Mouse (Mus musculus) spleen, adult 18-20 months (tissue): ENCODE measurements around the gene Trim42.
A peak's percentile ranks its signal among the peaks of the same experiment; 100 is the strongest.

Experiments
- DNase-seq, 2 experiments: peaks; one replicate each; pipeline ENCODE4 v3.0.0; 2022; ENCODE audit warnings: mixed read lengths in 2 of 2

Gene Trim42

DNA sequence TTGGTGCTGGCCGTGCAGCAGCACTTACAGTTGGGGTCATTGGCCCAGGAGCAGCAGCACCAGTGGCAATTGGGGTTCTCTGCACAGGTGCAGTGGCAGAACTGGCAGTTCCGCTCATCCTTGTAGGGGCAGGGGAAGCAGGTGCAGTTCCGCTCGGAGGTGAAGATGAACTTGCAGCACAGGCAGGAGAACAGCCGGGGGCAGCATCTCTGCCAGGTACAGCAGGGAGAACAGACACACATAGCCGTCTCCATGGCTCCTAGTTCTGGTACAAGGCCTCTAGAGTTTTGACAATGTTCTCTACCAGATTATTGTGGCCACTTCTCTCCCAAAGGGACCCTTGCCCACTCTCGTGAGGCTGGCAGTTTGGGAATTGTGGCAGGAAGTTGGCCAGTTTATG is at the start of gene Trim42:
TSS of gene Trim42 (minus strand) at position 368 of the 400 bp plus-strand sequence.
- DNase-seq: no peak

DNA sequence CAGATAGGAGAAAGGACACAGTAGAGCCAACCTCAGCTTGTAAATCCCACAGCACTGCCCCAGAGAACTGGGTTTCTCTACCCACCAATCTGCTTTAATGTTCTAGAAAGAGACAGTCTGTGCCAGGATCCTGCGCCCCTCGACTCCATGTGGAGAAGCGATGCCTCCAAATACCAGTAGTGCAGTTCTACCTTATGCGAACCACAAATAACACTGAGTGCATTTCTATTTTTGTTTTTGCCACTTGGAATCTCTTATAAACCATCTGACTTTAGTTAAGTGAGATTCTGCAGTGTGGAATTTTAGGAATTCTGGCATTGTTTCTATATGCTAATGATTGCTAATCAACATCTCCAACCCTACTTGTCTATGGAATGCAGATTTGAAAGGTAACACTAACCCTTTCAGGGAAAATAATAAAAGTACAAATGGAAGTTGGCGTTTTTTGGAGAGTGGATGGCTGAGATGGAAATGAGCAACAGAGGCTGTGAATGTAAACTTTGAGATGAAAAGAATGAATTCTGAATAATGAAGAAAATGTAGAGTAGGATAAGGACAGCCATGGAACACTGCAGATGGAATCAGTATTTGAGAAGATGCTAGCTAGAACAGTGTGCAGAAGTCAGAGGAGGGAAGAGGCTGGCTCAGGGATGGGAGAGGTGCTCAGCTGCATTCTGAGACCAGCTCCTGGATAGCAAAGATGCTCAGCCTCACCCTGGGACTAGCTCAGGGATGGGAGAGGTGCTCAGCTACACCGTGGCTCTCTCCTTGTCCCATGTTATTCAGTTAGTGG is 45.3 kb upstream of the Trim42 start:
- no peak for DNase-seq

DNA sequence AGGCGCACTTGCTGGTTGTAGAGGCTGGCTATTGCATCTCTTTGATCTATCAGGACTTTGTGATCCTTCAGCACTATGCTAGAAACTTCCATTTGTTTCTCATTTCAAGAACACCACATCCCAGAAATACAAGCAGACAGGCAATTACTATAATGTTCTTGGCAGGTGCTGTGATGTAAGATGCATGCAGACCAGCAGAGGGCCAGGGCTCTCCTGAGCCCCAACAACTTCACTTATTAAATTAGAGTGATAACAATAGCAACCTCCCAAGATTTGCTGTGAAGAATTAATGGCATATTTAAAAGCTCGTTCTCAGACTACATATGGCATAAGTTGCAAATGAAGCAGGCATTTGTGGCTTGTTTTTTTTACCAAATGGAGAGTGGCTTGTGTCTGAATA is 38.4 kb upstream of the Trim42 start:
- no peak for DNase-seq

DNA sequence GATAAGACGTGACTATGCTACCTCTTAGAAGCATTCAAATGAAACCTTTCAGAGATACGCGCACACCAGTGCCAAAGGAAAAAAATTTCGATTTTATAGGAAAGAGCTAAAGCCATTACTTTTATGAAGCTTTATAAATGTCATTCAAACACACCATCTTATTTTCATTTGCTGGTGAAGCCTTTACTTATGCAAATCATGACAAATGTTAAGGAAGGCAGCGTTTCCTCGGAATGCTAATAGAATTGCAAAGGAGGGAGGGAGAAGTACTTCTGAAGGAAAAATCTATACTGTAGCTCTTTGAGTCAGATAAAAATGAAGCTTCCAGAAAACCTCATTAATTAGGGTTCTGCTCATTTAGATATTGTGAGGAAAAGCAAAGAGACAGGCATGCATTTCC is 13.3 kb downstream of the Trim42 start:
- no peak for DNase-seq

DNA sequence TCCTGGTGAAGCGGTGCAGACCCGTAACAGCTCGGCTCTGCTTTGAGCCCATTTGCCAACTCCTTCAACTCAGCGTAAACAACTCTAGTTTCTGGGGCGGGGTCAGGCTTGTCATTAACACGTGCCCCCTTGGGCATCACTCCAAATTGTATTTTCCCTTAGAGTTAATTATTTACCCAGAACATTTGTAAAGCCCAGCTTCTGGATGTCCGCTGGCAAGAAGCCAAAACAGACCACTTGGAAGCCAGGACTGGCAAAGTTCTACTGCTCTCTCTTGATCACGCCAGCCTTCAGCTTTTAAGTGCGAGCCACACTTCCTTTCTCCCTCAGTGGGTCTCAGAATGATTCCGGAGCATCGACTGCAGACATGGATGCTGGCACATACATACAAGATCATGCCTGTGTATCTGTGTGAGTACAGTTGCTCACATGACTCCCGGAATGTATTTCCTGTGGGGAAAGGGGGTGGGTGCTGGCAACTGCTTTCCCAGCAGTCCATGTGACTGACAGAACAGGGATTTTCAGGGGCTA is 24.9 kb downstream of the Trim42 start:
- no peak for DNase-seq

DNA sequence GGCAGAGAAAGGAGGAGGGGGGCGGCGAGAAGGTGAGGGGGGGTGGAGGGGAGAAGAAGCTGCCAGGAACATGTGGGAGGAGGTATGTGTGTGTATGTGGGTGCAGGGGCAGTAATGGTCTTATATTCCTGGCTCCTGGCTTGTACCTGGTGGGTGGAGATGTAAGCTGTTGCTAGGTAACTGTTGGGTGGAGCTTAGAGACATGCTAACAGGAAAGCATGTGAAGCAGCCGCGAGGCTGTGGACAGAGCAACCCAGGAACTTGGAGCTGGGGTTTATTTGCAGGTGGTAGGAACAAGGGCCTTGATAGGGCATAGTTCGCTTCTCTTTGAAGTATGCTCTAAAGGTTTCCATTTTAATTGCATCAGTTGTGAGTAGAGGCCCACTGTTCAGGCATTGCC is 28.0 kb downstream of the Trim42 start:
- no peak for DNase-seq

DNA sequence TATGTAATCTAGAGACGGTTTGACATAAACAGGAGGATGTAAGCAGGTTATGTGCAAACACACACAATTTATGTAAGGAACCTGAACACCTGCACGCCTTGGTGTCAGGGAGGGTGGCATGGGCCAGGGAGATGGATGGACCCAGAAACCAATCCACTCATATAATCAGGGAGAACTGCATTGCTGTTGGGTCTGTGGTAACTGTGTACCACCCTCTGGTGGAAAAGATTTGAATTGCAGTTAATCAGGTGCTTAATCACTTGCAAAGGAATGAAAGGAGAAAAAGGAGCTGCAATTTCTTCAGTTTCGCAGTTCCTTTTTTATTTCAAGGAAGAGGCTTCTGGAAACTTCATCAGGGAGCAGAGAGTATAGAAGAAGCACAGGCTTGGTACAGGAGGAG is 46.9 kb downstream of the Trim42 start:
- DNase-seq: no peak

DNA sequence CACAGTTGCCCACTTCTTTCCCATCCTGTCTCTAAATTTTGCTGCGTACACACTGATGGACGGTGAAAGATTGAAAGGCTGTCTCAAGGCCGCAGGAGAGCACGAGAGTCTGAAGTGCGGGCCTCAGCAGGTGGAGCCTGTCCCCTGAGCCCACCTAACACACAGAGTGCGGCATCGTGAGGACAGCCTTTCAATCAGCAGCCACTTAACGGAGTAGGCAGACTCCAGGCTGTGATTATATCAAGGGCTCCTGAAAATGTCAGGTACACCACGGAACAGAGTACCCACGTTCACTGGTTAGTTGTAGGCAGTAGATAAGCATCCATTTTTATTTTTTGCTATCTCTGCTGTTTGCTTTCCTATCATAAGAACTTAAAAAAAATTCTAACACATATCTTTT is 47.6 kb downstream of the Trim42 start:
- DNase-seq: no peak

DNA sequence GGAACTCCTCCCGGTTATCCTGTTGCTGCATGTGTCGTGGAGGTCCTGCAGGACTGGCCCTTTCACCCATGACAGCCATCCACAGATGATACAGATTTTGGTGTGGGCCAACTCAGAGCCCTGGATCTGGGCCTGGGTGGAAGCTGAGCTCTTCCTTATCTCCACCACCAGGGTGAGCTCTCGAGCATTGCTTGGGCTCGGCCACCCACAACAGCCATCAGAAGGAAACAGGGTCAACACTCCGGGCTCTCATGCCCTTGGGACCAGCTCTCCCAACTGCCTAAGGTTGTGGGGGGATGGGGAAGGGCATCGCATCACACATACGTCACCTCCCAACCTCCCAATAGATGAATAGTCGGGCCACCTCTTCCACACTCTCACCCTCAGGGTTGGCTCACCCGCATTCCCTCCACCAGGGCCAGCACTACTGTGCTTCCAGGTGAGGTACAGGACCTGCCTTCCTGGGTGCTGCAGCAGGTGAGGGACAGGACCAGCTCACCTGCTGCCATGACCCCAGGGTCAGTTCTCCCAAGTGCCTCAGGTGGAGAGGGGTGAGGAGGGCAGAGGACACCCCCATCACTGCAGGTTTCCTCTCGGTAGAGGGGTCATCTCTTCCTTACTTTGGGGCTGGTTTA is 54.2 kb downstream of the Trim42 start:
- DNase-seq: no peak

DNA sequence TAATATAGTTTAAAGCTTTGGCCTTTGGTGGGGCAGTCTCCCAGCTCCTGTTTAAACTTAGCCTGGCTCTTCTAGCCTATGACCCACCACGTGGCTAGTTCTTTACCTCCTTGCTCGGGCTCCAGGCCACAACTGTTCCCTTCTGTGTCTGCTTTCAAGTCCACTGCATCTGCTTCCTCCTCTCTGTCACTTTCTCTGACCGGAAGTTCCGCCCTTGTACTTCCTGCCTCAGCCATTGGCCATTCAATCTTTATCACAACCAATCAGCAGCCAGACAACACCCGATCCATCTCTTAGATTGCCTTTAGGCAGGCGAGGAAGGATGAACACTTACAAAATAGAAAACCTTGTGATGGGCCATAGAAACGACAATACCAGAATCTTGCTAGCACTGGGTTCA is 58.1 kb downstream of the Trim42 start:
- DNase-seq: no peak

DNA sequence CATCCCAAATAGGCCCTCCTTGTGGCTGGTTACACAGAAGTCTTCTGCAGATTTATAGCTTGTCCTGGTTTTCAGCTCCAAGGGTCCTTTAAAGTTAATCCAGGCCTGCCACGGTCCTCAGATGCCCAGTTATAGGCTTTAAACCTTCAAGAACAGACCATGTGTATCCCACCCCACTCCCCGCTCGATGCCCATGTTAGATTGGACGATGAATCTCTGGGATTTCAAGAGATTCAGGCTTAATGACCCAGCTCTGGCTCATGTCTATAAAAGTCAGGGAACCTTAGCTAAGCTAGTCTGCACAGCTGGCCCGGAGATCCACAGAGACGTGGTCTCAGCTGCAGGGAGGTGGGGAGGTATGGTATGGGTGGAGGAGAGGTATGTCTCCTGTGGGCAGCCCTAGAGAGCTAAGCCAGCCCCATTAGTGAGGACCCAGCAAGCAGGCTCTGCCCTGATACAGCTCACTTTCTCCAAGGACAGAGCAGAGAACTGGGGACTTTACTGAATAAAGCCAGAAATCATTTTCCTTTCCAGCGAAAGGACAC is 60.2 kb downstream of the Trim42 start:
- no peak for DNase-seq

DNA sequence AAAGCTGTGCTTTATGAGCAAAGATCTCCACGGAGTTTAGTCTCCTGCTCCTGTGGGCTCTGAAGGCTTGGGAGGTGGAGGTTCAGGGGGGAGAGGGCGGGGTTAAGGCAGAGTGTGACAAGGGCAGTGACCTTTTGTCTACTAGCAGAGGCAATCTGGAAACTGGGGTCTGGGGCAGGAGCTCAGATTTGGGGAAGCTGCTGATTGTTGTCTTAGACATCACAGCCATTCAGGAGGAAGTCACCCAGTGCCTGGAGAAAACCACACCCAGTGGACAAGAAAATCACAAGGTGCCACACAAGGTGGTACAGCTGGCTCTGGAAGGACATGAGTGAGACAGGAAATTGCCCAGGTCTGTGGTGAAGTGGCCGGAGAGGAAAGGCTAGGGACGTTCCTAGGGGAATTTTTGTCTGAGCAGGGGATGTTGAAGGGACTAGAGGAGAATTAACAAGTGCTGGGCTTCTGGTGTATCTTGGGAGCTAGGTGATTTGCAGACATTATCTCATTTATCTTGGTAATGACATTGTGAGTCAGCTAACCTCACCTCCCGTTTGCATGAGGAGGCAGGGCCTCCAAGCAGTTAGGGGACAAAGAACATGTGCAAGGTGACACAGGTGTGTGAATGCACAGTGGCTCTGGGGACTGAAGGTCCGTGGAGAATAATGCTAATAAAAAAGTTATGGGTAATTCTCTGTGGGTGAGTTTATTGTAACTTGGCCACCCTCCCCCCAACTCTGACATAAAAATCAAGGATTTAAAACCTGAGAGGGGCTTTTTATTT is 61.9 kb downstream of the Trim42 start:
- peak in 1 of 2 experiments; percentile 2 for DNase-seq
